Mouse (Mus musculus): ENCODE data around the gene Ptpn12. TPM values are rescaled to one million over a fixed set of nuclear protein-coding genes. Genes with fewer than 3 reads are reported as not detected.

Gene Ptpn12
- total RNA-seq, 2 experiments from 2014 or later: 18.5 to 104 TPM

Other genes with a start within 250 kb of the Ptpn12 start
- gene Phtf2, start 173.8 kb downstream of the Ptpn12 start, total RNA-seq (2015; ENCODE audit: low replicate concordance): 20.2 and 23.9 TPM in 2 replicates
- 16.3 and 17.9 TPM in 2 replicates for gene Phtf2, start 173.8 kb downstream of the Ptpn12 start, total RNA-seq (2017; ENCODE audit: low replicate concordance)
- gene Tmem60, start 173.7 kb downstream of the Ptpn12 start, total RNA-seq (2015; ENCODE audit: low replicate concordance): 53.7 and 79.6 TPM in 2 replicates
- gene Tmem60, start 173.7 kb downstream of the Ptpn12 start, total RNA-seq (2017; ENCODE audit: low replicate concordance): 27.4 and 30.8 TPM in 2 replicates
- 47.2 and 60.4 TPM in 2 replicates for gene Rsbn1l, start 99.5 kb downstream of the Ptpn12 start, total RNA-seq (2015; ENCODE audit: low replicate concordance)
- gene Rsbn1l, start 99.5 kb downstream of the Ptpn12 start, total RNA-seq (2017; ENCODE audit: low replicate concordance): 51.8 and 72.5 TPM in 2 replicates
- 3.2 and 7.5 TPM in 2 replicates for gene Gsap, start 130.3 kb upstream of the Ptpn12 start, total RNA-seq (2015; ENCODE audit: low replicate concordance)
- gene Gsap, start 130.3 kb upstream of the Ptpn12 start, total RNA-seq (2017; ENCODE audit: low replicate concordance): 2.3 and 3.9 TPM in 2 replicates